Mouse (Mus musculus) kidney, adult 9 months (tissue): ENCODE results near the gene Zbed6.
"Not testable (repeated sequence)": the region's sequence is repeated elsewhere in the genome, so short reads cannot be mapped to it uniquely, and the experiment has no call there.

Experiments
- DNase-seq: peaks from one replicate; pipeline ENCODE4 v3.0.0; 2022

Gene Zbed6

GRCm38 (mm10) chr1:133660466-133661202 is at the start of gene Zbed6:
Zbed6 (minus strand) TSS chr1:133660885.
- peak; percentile 77 for DNase-seq

GRCm38 (mm10) chr1:133709292-133709691 is 48.6 kb upstream of the Zbed6 start:
- no peak for DNase-seq

GRCm38 (mm10) chr1:133701824-133702223 is 41.1 kb upstream of the Zbed6 start:
- DNase-seq = peak; percentile 44

GRCm38 (mm10) chr1:133697935-133698620 is 37.4 kb upstream of the Zbed6 start:
- DNase-seq = no peak

- DNase-seq = peak; percentile 89
Observed at GRCm38 (mm10) chr1:133695901-133696300, 35.2 kb upstream of the Zbed6 start.

- peak; percentile 39 for DNase-seq
Observed at GRCm38 (mm10) chr1:133694876-133695275, 34.2 kb upstream of the Zbed6 start.

GRCm38 (mm10) chr1:133694301-133694700 is 33.6 kb upstream of the Zbed6 start:
- peak; percentile 48 for DNase-seq

- DNase-seq = no peak
Observed at GRCm38 (mm10) chr1:133693536-133694114, 32.9 kb upstream of the Zbed6 start.

GRCm38 (mm10) chr1:133692195-133692594 is 31.5 kb upstream of the Zbed6 start:
- no peak for DNase-seq

GRCm38 (mm10) chr1:133691046-133691445 is 30.4 kb upstream of the Zbed6 start:
- DNase-seq = no peak

GRCm38 (mm10) chr1:133689897-133690296 is 29.2 kb upstream of the Zbed6 start, which contains the start of gene Lax1:
Lax1 (minus strand) TSS chr1:133690108.
- DNase-seq = no peak

GRCm38 (mm10) chr1:133688301-133688700 is 27.6 kb upstream of the Zbed6 start:
- no peak for DNase-seq

- peak; percentile 92 for DNase-seq
Observed at GRCm38 (mm10) chr1:133685749-133686519, 25.2 kb upstream of the Zbed6 start.

GRCm38 (mm10) chr1:133671801-133672200 is 11.1 kb upstream of the Zbed6 start:
- DNase-seq = no peak

GRCm38 (mm10) chr1:133671266-133671665 is 10.6 kb upstream of the Zbed6 start:
- no peak for DNase-seq

- no peak for DNase-seq
Observed at GRCm38 (mm10) chr1:133670776-133671175, 10.1 kb upstream of the Zbed6 start.

GRCm38 (mm10) chr1:133670190-133670589 is 9.5 kb upstream of the Zbed6 start:
- DNase-seq = no peak

GRCm38 (mm10) chr1:133668618-133669017 is 7.9 kb upstream of the Zbed6 start:
- no peak for DNase-seq

GRCm38 (mm10) chr1:133667721-133668120 is 7.0 kb upstream of the Zbed6 start:
- DNase-seq = no peak

GRCm38 (mm10) chr1:133665713-133666112 is 5.0 kb upstream of the Zbed6 start:
- DNase-seq = not testable (repeated sequence)

- DNase-seq = no peak
Observed at GRCm38 (mm10) chr1:133664203-133664970, 3.7 kb upstream of the Zbed6 start.

- no peak for DNase-seq
Observed at GRCm38 (mm10) chr1:133663427-133663826, 2.7 kb upstream of the Zbed6 start.
